Mouse (Mus musculus) kidney, postnatal 0 days (tissue): ENCODE results near the gene Glrb. TPM values are rescaled to one million over a fixed set of nuclear protein-coding genes. Genes with fewer than 3 reads are reported as not detected.
A peak's percentile ranks its signal among the peaks of the same experiment; 100 is the strongest.

Experiments used
- ATAC-seq: fragments of 200-750 bp; cut with Nextera tagmentation; replicated peaks from 2 replicates; pipeline ENCODE4 v1.8.0; 2017; ENCODE audit warnings: low read depth, moderate number of reproducible peaks, moderate TSS enrichment, moderate library complexity; ENCODE audit not compliant: low FRiP score
- DNase-seq: peaks from one replicate; pipeline ENCODE4 v3.0.0-alpha.2; 2016; ENCODE audit warnings: low spot score
- H3K27ac ChIP-seq: fragments of 300-500 bp; sonication (generic); 2 replicates; pipeline ENCODE4 v1.5.1; 2014; ENCODE audit warnings: mild to moderate bottlenecking
- H3K27me3 ChIP-seq: fragments of 300-500 bp; sonication (generic); 2 replicates; pipeline ENCODE4 v1.6.1; 2014; ENCODE audit warnings: low read length, mixed read lengths; ENCODE audit not compliant: insufficient read depth
- H3K36me3 ChIP-seq: fragments of 300-500 bp; sonication (generic); 2 replicates; pipeline ENCODE4 v1.6.1; 2014; ENCODE audit warnings: low read length, mixed read lengths; ENCODE audit not compliant: insufficient read depth
- H3K4me1 ChIP-seq: fragments of 300-500 bp; sonication (generic); replicated peaks from 2 replicates; pipeline ENCODE4 v1.6.1; 2014; ENCODE audit warnings: antibody characterized with exemption, low read length, mixed read lengths; ENCODE audit not compliant: insufficient read depth
- H3K4me2 ChIP-seq: fragments of 300-500 bp; sonication (generic); 2 replicates; pipeline ENCODE4 v1.6.1; 2014; ENCODE audit warnings: mild to moderate bottlenecking, low read length, moderate library complexity, mixed read lengths
- H3K4me3 ChIP-seq: fragments of 300-500 bp; sonication (generic); replicated peaks from 2 replicates; pipeline ENCODE4 v1.5.1; 2014; ENCODE audit warnings: low read depth, low read length
- H3K9ac ChIP-seq: fragments of 300-500 bp; sonication (generic); 2 replicates; pipeline ENCODE4 v1.6.1; 2014; ENCODE audit warnings: low read depth, low read length
- H3K9me3 ChIP-seq: fragments of 300-500 bp; sonication (generic); replicated peaks from 2 replicates; pipeline ENCODE4 v1.6.1; 2016; ENCODE audit warnings: low read length, inconsistent platforms, mixed read lengths
- CTCF ChIP-seq: IDR thresholded peaks from 2 replicates; pipeline ENCODE4 v1.5.1; 2016; ENCODE audit warnings: antibody characterized with exemption, low read depth, mild to moderate bottlenecking, moderate library complexity
- WGBS: fragments of 180-500 bp; shearing (Covaris S2); extraction: QIAGEN DNeasy Blood & Tissue Kit; methylation state at CpG from one replicate; pipeline ENCODE4 v1.1.7; 2014; 5-methylcytosine and 5-hydroxymethylcytosine counted together
- polyA plus RNA-seq: library from polyadenylated mRNA; unstranded; fragments of >200 nt; fragmentation: Nextera tagmentation; extraction: Ambion mirVana; gene quantifications from 2 replicates; pipeline ENCODE4 v1.2.1, GENCODE M21; 2015

Gene Glrb
- polyA plus RNA-seq = 5.4 and 5.6 TPM in 2 replicates

GRCm38 (mm10) chr3:80913111-80913778 is at the start of gene Glrb:
Glrb (minus strand) TSS chr3:80913660.
- Histone ChIP-seq H3K27ac (no peak within 1 kb of the TSS), H3K4me1 (no peaks in the 10 kb centered on the region; the same call in 1 of the 2 replicates), H3K4me3 (peak within 1 kb of the TSS; percentile 65), H3K4me2 (peak within 1 kb of the TSS; percentile 99), H3K36me3 (no peaks in the 10 kb centered on the region), H3K9me3 (no peaks in the 10 kb centered on the region), H3K27me3 (no peaks in the 10 kb centered on the region), H3K9ac (peak within 1 kb of the TSS; percentile 63)
- no peak for TF ChIP-seq CTCF
- DNase-seq (peak; percentile 47), ATAC-seq (peak; percentile 84)
- WGBS = under 1% methylated on average over 58 of the region's 76 CpGs

- DNase-seq = no peak
- ATAC-seq = no peak
- TF ChIP-seq CTCF = no peak
- Histone ChIP-seq H3K4me3 (no peak overlapping the region), H3K4me1 (no peaks in the 10 kb centered on the region), H3K36me3 (no peaks in the 10 kb centered on the region), H3K27ac (no peak overlapping the region), H3K9ac (no peak overlapping the region), H3K9me3 (no peaks in the 10 kb centered on the region), H3K4me2 (no peak overlapping the region), H3K27me3 (no peaks in the 10 kb centered on the region)
Measured at GRCm38 (mm10) chr3:80959965-80960364, 46.5 kb upstream of the Glrb start.

- no peak overlapping the region for H3K4me2 ChIP-seq
- DNase-seq (peak; percentile 76), ATAC-seq (peak; percentile 57; the same call in 1 of the 2 replicates)
- H3K9ac ChIP-seq = no peak overlapping the region
- H3K27ac ChIP-seq = no peak overlapping the region
- TF ChIP-seq CTCF = peak; percentile 91
- no peaks in the 10 kb centered on the region for H3K9me3 ChIP-seq
- H3K27me3 ChIP-seq = no peaks in the 10 kb centered on the region
- H3K4me1 ChIP-seq = no peaks in the 10 kb centered on the region
- no peak overlapping the region for H3K4me3 ChIP-seq
- H3K36me3 ChIP-seq = no peaks in the 10 kb centered on the region
- WGBS = 38% methylated on average over 1 of the region's 1 CpGs
Measured at GRCm38 (mm10) chr3:80958591-80958990, 45.1 kb upstream of the Glrb start.

- no peaks in the 10 kb centered on the region for H3K9me3 ChIP-seq
- peak overlapping the region; percentile 65 for H3K4me3 ChIP-seq
- H3K4me2 ChIP-seq = peak overlapping the region; percentile 99
- no peak for TF ChIP-seq CTCF
- no peak for DNase-seq
- H3K9ac ChIP-seq = peak overlapping the region; percentile 63
- H3K27ac ChIP-seq = no peak overlapping the region
- no peaks in the 10 kb centered on the region; the same call in 1 of the 2 replicates for H3K4me1 ChIP-seq
- no peaks in the 10 kb centered on the region for H3K27me3 ChIP-seq
- ATAC-seq = no peak
- no peaks in the 10 kb centered on the region for H3K36me3 ChIP-seq
- WGBS = 24% methylated on average over 6 of the region's 6 CpGs
Measured at GRCm38 (mm10) chr3:80913779-80914284, 372 bp upstream of the Glrb start.

- no peak overlapping the region for H3K27ac ChIP-seq
- H3K27me3 ChIP-seq = no peaks in the 10 kb centered on the region
- TF ChIP-seq CTCF = no peak
- no peaks in the 10 kb centered on the region for H3K4me1 ChIP-seq
- no peak overlapping the region for H3K4me2 ChIP-seq
- no peak overlapping the region for H3K4me3 ChIP-seq
- no peak for DNase-seq
- WGBS = 69% methylated on average over 5 of the region's 5 CpGs
- H3K9me3 ChIP-seq = no peaks in the 10 kb centered on the region
- no peak for ATAC-seq
- no peaks in the 10 kb centered on the region for H3K36me3 ChIP-seq
- no peak overlapping the region for H3K9ac ChIP-seq
Measured at GRCm38 (mm10) chr3:80894745-80895480, 18.5 kb downstream of the Glrb start.

GRCm38 (mm10) chr3:80894328-80894727 is 19.1 kb downstream of the Glrb start:
- no peak overlapping the region for H3K4me3 ChIP-seq
- H3K9ac ChIP-seq = no peak overlapping the region
- H3K9me3 ChIP-seq = no peaks in the 10 kb centered on the region
- WGBS = 86% methylated on average over 5 of the region's 5 CpGs
- no peaks in the 10 kb centered on the region for H3K27me3 ChIP-seq
- no peak overlapping the region for H3K27ac ChIP-seq
- no peak for TF ChIP-seq CTCF
- H3K36me3 ChIP-seq = no peaks in the 10 kb centered on the region
- no peak overlapping the region for H3K4me2 ChIP-seq
- DNase-seq (no peak), ATAC-seq (no peak)
- no peaks in the 10 kb centered on the region for H3K4me1 ChIP-seq
